22 mouse cellular contexts compared by ENCODE assay signal in genomic region chr3:89103291-89103595, GRCm38 (mm10). TPM values are rescaled to one million over a fixed set of nuclear protein-coding genes. Genes with fewer than 3 reads are reported as not detected.
DNase-seq lines count a peak whose midpoint lies in the region; ATAC-seq and TF ChIP-seq lines count a peak whose summit lies in the region.
"Had no signal": no experiment of that assay in that cellular context is flagged by ENCODE, and none has a peak within 500 bp of the region (broad histone marks: within the 10 kb centered on the region; RNA-seq: fewer than 3 reads in every experiment).

No protein-coding gene starts in this region.

- H3K27ac ChIP-seq in kidney, embryonic 14.5 days (ENCODE audit: low read depth, low read length): peak overlapping the region; percentile 26; the same call in 1 of the 2 replicates
- peak overlapping the region; percentile 71 for H3K27ac ChIP-seq in MEL (ENCODE audit: control insufficient read depth, low read depth, low read length)
- H3K27ac ChIP-seq in embryonic facial prominence, embryonic 15.5 days (replicated peaks): 0 out of 2 replicates have a peak overlapping the region, but pooled peaks have one; percentile 74
- H3K27ac ChIP-seq in liver, embryonic 16.5 days (ENCODE audit: low read length): peak overlapping the region; percentile 53
- H3K27ac ChIP-seq: hindbrain, embryonic 12.5 days had no signal

- ATAC-seq in kidney, embryonic 14.5 days (ENCODE audit: low FRiP score, low TSS enrichment): no peak
- ATAC-seq in embryonic facial prominence, embryonic 15.5 days (ENCODE audit: insufficient number of reproducible peaks, low FRiP score, low TSS enrichment, low read depth): no peak
- no peak for ATAC-seq in liver, embryonic 16.5 days (ENCODE audit: low read depth)

- H3K4me1 ChIP-seq in kidney, embryonic 14.5 days (ENCODE audit: control insufficient read depth, insufficient read depth, low read length): peaks cover 15% of the 10 kb centered on the region
- H3K4me1 ChIP-seq in MEL (ENCODE audit: control insufficient read depth in 1 of 2, insufficient read depth in 2 of 2, low read length in 2 of 2): peaks cover 16 to 21% of the 10 kb centered on the region in 2 experiments
- peaks cover 31% of the 10 kb centered on the region for H3K4me1 ChIP-seq in embryonic facial prominence, embryonic 15.5 days
- H3K4me1 ChIP-seq in liver, embryonic 16.5 days (ENCODE audit: control insufficient read depth, low read depth, low read length): peaks cover 34% of the 10 kb centered on the region

- peak; percentile 15 to 81; a peak in 2 of 4 replicates for TF ChIP-seq EP300 in MEL (IDR thresholded peaks at IDR 0.05; ENCODE audit: low read depth in 1 of 2, low read length in 2 of 2)

- no peaks in the 10 kb centered on the region for H3K27me3 ChIP-seq in kidney, embryonic 14.5 days (ENCODE audit: control insufficient read depth, insufficient read depth, low read length)
- H3K27me3 ChIP-seq in MEL (ENCODE audit: control insufficient read depth in 1 of 2, insufficient read depth in 2 of 2, low read length in 2 of 2): no peaks in the 10 kb centered on the region
- H3K27me3 ChIP-seq in embryonic facial prominence, embryonic 15.5 days: no peaks in the 10 kb centered on the region
- H3K27me3 ChIP-seq in liver, embryonic 16.5 days (ENCODE audit: control insufficient read depth, insufficient read depth, low read depth, low read length): no peaks in the 10 kb centered on the region
- H3K27me3 ChIP-seq: embryonic facial prominence, embryonic 13.5 days; hindbrain, embryonic 12.5 days; neural tube, embryonic 13.5 days had no signal

- H3K9me3 ChIP-seq in kidney, embryonic 14.5 days (ENCODE audit: control insufficient read depth, low read length): no peaks in the 10 kb centered on the region
- no peaks in the 10 kb centered on the region for H3K9me3 ChIP-seq in MEL (replicated peaks; ENCODE audit: insufficient read depth, low read length)
- no peaks in the 10 kb centered on the region for H3K9me3 ChIP-seq in embryonic facial prominence, embryonic 15.5 days (replicated peaks)
- H3K9me3 ChIP-seq in liver, embryonic 16.5 days (replicated peaks; ENCODE audit: control insufficient read depth, low read length): no peaks in the 10 kb centered on the region
- H3K9me3 ChIP-seq: embryonic facial prominence, embryonic 13.5 days; hindbrain, embryonic 12.5 days; neural tube, embryonic 13.5 days had no signal

- TF ChIP-seq RAD21 in MEL (IDR thresholded peaks at IDR 0.05; ENCODE audit: low read depth, low read length): no peak

- no peak for DNase-seq in kidney, postnatal 14 days
- peak; percentile 88 for DNase-seq in MEL (ENCODE audit: low read depth, low spot score)
- no peak for DNase-seq in layer of hippocampus, postnatal 10 days (ENCODE audit: low spot score in 2 of 2)
- DNase-seq in frontal cortex, postnatal 25 days (ENCODE audit: low spot score in 2 of 2): no peak
- no peak for DNase-seq in urinary bladder, postnatal 25 days (ENCODE audit: low spot score)
- DNase-seq: cerebellum, adult 11-12 months; kidney, adult 8-10 months; right cerebral cortex, postnatal 25 days had no signal

- WGBS in kidney, embryonic 14.5 days: 57% methylated on average over 4 of the region's 4 CpGs
- WGBS in embryonic facial prominence, embryonic 15.5 days: 59% methylated on average over 4 of the region's 4 CpGs
- 35% methylated on average over 4 of the region's 4 CpGs for WGBS in liver, embryonic 16.5 days (ENCODE audit: insufficient replicate concordance)

- no peak for TF ChIP-seq CTCF in MEL (IDR thresholded peaks at IDR 0.05 in 2 of 3, conservative IDR thresholded peaks at IDR 0.05 in 1 of 3; ENCODE audit: control insufficient read depth in 1 of 3, insufficient read depth in 1 of 3, low read depth in 2 of 3, low read length in 3 of 3, poor library complexity in 1 of 3, severe bottlenecking in 1 of 3)

- no peak for TF ChIP-seq POLR2A in MEL (IDR thresholded peaks at IDR 0.05; ENCODE audit: control insufficient read depth in 1 of 2, insufficient read depth in 1 of 2, low read depth in 1 of 2, low read length in 2 of 2, poor library complexity in 1 of 2)

- peaks cover 16% of the 10 kb centered on the region; the same call in 1 of the 2 replicates for H3K36me3 ChIP-seq in kidney, embryonic 14.5 days (ENCODE audit: control insufficient read depth, insufficient read depth, low read length)
- H3K36me3 ChIP-seq in MEL (ENCODE audit: control insufficient read depth in 1 of 2, insufficient read depth in 2 of 2, low read length in 2 of 2): peaks cover 0 to 28% of the 10 kb centered on the region in 2 experiments; a peak in 3 of 4 replicates
- peaks cover 18% of the 10 kb centered on the region for H3K36me3 ChIP-seq in embryonic facial prominence, embryonic 15.5 days
- peaks cover 5% of the 10 kb centered on the region; the same call in 1 of the 2 replicates for H3K36me3 ChIP-seq in liver, embryonic 16.5 days (ENCODE audit: control insufficient read depth, insufficient read depth)

- no peak overlapping the region for H3K4me2 ChIP-seq in kidney, embryonic 14.5 days (replicated peaks; ENCODE audit: low read depth, low read length)
- no peak overlapping the region for H3K4me2 ChIP-seq in embryonic facial prominence, embryonic 15.5 days (replicated peaks)
- H3K4me2 ChIP-seq in liver, embryonic 16.5 days (ENCODE audit: low read depth, low read length): no peak overlapping the region
- H3K4me2 ChIP-seq: hindbrain, embryonic 12.5 days had no signal

- no peak overlapping the region for H3K9ac ChIP-seq in kidney, embryonic 14.5 days (ENCODE audit: low read depth, low read length)
- H3K9ac ChIP-seq in MEL (ENCODE audit: control insufficient read depth, low read depth, low read length, poor library complexity, severe bottlenecking): peak overlapping the region; percentile 63
- H3K9ac ChIP-seq in embryonic facial prominence, embryonic 15.5 days: no peak overlapping the region
- H3K9ac ChIP-seq in liver, embryonic 16.5 days (ENCODE audit: low read depth, low read length): no peak overlapping the region
- H3K9ac ChIP-seq: embryonic facial prominence, embryonic 13.5 days; hindbrain, embryonic 12.5 days; neural tube, embryonic 13.5 days had no signal

- no peak overlapping the region for H3K4me3 ChIP-seq in kidney, embryonic 14.5 days (ENCODE audit: low read length)
- peak overlapping the region; percentile 38 to 51 for H3K4me3 ChIP-seq in MEL (ENCODE audit: control insufficient read depth in 1 of 2, insufficient read depth in 1 of 2, low read depth in 2 of 2, low read length in 2 of 2)
- no peak overlapping the region for H3K4me3 ChIP-seq in embryonic facial prominence, embryonic 15.5 days (replicated peaks)
- no peak overlapping the region for H3K4me3 ChIP-seq in liver, embryonic 16.5 days (ENCODE audit: low read depth, low read length)
- H3K4me3 ChIP-seq: embryonic facial prominence, embryonic 13.5 days; hindbrain, embryonic 12.5 days had no signal

- H3K79me2 ChIP-seq in MEL (ENCODE audit: control insufficient read depth, insufficient read depth, low read length, poor library complexity): peaks cover 10% of the 10 kb centered on the region

RNA-seq across cellular contexts. Expression of gene Fdps, which starts 1.5 kb away (rescaled TPM):
- 186 and 191 TPM in 2 replicates for polyA plus RNA-seq in kidney, embryonic 14.5 days (2014; fragmentation: Nextera tagmentation; extraction: Ambion mirVana)
- 239 and 267 TPM in 2 replicates for total RNA-seq in MEL (2012; rRNA removed)
- 100 to 1,000 TPM in 1 of 2 experiments, not detected in 1; 226 TPM for polyA plus RNA-seq in MEL (2012; ENCODE audit: insufficient read depth in 1 of 2, insufficient read length in 2 of 2, low read depth in 1 of 2, low replicate concordance in 2 of 2, missing spikeins in 1 of 2)
- 239 and 242 TPM in 2 replicates for polyA plus RNA-seq in embryonic facial prominence, embryonic 15.5 days (2015; fragmentation: Nextera tagmentation; extraction: Ambion mirVana)
- polyA plus RNA-seq in liver, embryonic 16.5 days (2015; fragmentation: Nextera tagmentation; extraction: Ambion mirVana): 375 and 379 TPM in 2 replicates
- total RNA-seq in layer of hippocampus, postnatal 10 days (2021): 100 to 1,000 TPM; 159 to 162 TPM

RNA-seq across cellular contexts. Expression of gene Gm43738, which starts 2.3 kb away (rescaled TPM):
- not detected in 2 replicates for polyA plus RNA-seq in kidney, embryonic 14.5 days (2014; fragmentation: Nextera tagmentation; extraction: Ambion mirVana)
- total RNA-seq in MEL (2012; rRNA removed): not detected in 2 replicates
- not detected for polyA plus RNA-seq in MEL (2012; ENCODE audit: insufficient read depth in 1 of 2, insufficient read length in 2 of 2, low read depth in 1 of 2, low replicate concordance in 2 of 2, missing spikeins in 1 of 2)
- polyA plus RNA-seq in embryonic facial prominence, embryonic 15.5 days (2015; fragmentation: Nextera tagmentation; extraction: Ambion mirVana): not detected in 2 replicates
- 0.11 TPM in 1 of 2 replicates, not detected in the other for polyA plus RNA-seq in liver, embryonic 16.5 days (2015; fragmentation: Nextera tagmentation; extraction: Ambion mirVana)
- total RNA-seq in layer of hippocampus, postnatal 10 days (2021): under 1 TPM in 1 of 2 experiments, not detected in 1; 0.18 TPM
- total RNA-seq: granulocyte monocyte progenitor cell, adult 5-6 weeks; layer of hippocampus, postnatal 14 days; megakaryocyte-erythroid progenitor cell, adult 5-6 weeks; monocyte, adult 5-6 weeks had no signal
- polyA plus RNA-seq: embryonic facial prominence, embryonic 13.5 days; forebrain, embryonic 11.5 days; heart, postnatal 0 days; hindbrain, embryonic 12.5 days; limb, embryonic 11.5 days; lung, embryonic 16.5 days; neural tube, embryonic 13.5 days had no signal

RNA-seq across cellular contexts. Expression of gene Rusc1, which starts 10.1 kb away (rescaled TPM):
- 12.5 and 16.7 TPM in 2 replicates for polyA plus RNA-seq in kidney, embryonic 14.5 days (2014; fragmentation: Nextera tagmentation; extraction: Ambion mirVana)
- 32.2 and 40.8 TPM in 2 replicates for total RNA-seq in MEL (2012; rRNA removed)
- polyA plus RNA-seq in MEL (2012; ENCODE audit: insufficient read depth in 1 of 2, insufficient read length in 2 of 2, low read depth in 1 of 2, low replicate concordance in 2 of 2, missing spikeins in 1 of 2): 10 to 100 TPM in 1 of 2 experiments, not detected in 1; 58.9 TPM
- polyA plus RNA-seq in embryonic facial prominence, embryonic 15.5 days (2015; fragmentation: Nextera tagmentation; extraction: Ambion mirVana): 25.7 and 28.0 TPM in 2 replicates
- polyA plus RNA-seq in liver, embryonic 16.5 days (2015; fragmentation: Nextera tagmentation; extraction: Ambion mirVana): 2.6 and 3.3 TPM in 2 replicates
- 100 to 1,000 TPM; 164 to 173 TPM for total RNA-seq in layer of hippocampus, postnatal 10 days (2021)

RNA-seq across cellular contexts. Expression of gene Pklr, which starts 32.7 kb away (rescaled TPM):
- polyA plus RNA-seq in kidney, embryonic 14.5 days (2014; fragmentation: Nextera tagmentation; extraction: Ambion mirVana): 1.3 and 1.5 TPM in 2 replicates
- total RNA-seq in MEL (2012; rRNA removed): 41.1 and 53.2 TPM in 2 replicates
- polyA plus RNA-seq in MEL (2012; ENCODE audit: insufficient read depth in 1 of 2, insufficient read length in 2 of 2, low read depth in 1 of 2, low replicate concordance in 2 of 2, missing spikeins in 1 of 2): 100 to 1,000 TPM; 133 to 185 TPM
- 0.15 TPM in 1 of 2 replicates, not detected in the other for polyA plus RNA-seq in embryonic facial prominence, embryonic 15.5 days (2015; fragmentation: Nextera tagmentation; extraction: Ambion mirVana)
- polyA plus RNA-seq in liver, embryonic 16.5 days (2015; fragmentation: Nextera tagmentation; extraction: Ambion mirVana): 102 and 104 TPM in 2 replicates
- under 1 TPM; 0.22 to 0.48 TPM for total RNA-seq in layer of hippocampus, postnatal 10 days (2021)
- total RNA-seq: layer of hippocampus, postnatal 14 days; monocyte, adult 5-6 weeks had no signal
- polyA plus RNA-seq: embryonic facial prominence, embryonic 13.5 days had no signal

RNA-seq across cellular contexts. Expression of gene Hcn3, which starts 56.8 kb away (rescaled TPM):
- 0.49 and 0.73 TPM in 2 replicates for polyA plus RNA-seq in kidney, embryonic 14.5 days (2014; fragmentation: Nextera tagmentation; extraction: Ambion mirVana)
- 4.0 TPM in 2 replicates for total RNA-seq in MEL (2012; rRNA removed)
- polyA plus RNA-seq in MEL (2012; ENCODE audit: insufficient read depth in 1 of 2, insufficient read length in 2 of 2, low read depth in 1 of 2, low replicate concordance in 2 of 2, missing spikeins in 1 of 2): 1 to 10 TPM in 1 of 2 experiments, not detected in 1; 7.4 TPM
- polyA plus RNA-seq in embryonic facial prominence, embryonic 15.5 days (2015; fragmentation: Nextera tagmentation; extraction: Ambion mirVana): 3.0 and 3.2 TPM in 2 replicates
- polyA plus RNA-seq in liver, embryonic 16.5 days (2015; fragmentation: Nextera tagmentation; extraction: Ambion mirVana): 0.29 and 0.32 TPM in 2 replicates
- 10 to 100 TPM; 30.9 to 35.1 TPM for total RNA-seq in layer of hippocampus, postnatal 10 days (2021)
- total RNA-seq: monocyte, adult 5-6 weeks had no signal

Comparison
In these comparisons a context has a peak if more than half of its experiments do, and no peak if none do; other contexts are left out.
1. H3K4me3 ChIP-seq: peak in MEL (2 of 2); none in kidney, embryonic 14.5 days (single experiment), embryonic facial prominence, embryonic 15.5 days (single experiment) and liver, embryonic 16.5 days (single experiment).
2. Peak in every context shown above with its lines, with median percentiles within 50 percentile points of each other: H3K27ac ChIP-seq.